Mouse (Mus musculus): ENCODE results near the gene Gm7861. TPM values are rescaled to one million over a fixed set of nuclear protein-coding genes. Genes with fewer than 3 reads are reported as not detected.
"Not testable (repeated sequence)": the region's sequence is repeated elsewhere in the genome, so short reads cannot be mapped to it uniquely, and the experiment has no call there.

The Gm7861 gene
- not detected in 2 replicates for total RNA-seq (2017)

DNA sequence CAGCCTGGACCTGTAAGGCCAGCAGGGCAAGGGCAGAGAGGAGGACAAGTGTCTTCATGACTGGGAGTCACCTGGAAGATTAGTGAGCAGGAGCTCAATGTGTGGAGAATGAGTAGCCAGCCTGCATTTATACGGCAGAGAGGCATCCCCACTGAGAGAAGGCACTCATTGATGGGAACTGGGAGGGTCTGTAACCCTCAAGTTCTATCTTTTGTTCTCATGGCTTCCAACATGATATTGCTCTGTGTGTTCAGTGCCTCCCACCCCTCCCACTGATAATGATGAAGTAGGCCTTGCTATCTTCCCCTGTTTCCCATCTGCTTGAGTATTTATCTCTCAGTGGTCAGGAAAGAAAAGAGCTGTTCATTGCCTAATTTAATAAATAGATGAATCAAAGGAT is at the start of gene Gm7861:
Gm7861 (minus strand) TSS at position 101 of the 400 bp plus-strand sequence.
- ATAC-seq (ENCODE audit: extremely low read depth, insufficient number of reproducible peaks, low FRiP score, poor library complexity, severe bottlenecking): not testable (repeated sequence)

DNA sequence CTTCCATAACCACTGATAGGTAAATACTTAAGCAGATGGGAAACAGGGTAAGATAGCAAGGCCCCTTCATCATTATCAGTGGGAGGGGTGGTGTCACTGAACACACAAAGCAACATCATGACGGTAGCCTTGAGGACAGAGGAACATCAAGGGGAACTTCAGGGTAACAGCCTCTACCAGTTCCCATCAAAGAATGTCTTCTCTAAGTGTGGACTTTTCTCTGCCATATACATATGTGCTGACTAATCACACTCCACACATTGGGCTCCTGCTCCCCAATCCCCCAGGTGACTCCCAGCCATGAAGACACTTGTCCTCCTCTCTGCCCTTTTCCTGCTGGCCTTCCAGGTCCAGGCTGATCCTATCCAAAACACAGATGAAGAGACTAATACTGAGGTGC is 23.6 kb upstream of the Gm7861 start, which contains the start of gene Defa26:
Defa26 (plus strand) TSS at position 301 of the 400 bp plus-strand sequence.
- ATAC-seq (ENCODE audit: extremely low read depth, insufficient number of reproducible peaks, low FRiP score, poor library complexity, severe bottlenecking): not testable (repeated sequence)

DNA sequence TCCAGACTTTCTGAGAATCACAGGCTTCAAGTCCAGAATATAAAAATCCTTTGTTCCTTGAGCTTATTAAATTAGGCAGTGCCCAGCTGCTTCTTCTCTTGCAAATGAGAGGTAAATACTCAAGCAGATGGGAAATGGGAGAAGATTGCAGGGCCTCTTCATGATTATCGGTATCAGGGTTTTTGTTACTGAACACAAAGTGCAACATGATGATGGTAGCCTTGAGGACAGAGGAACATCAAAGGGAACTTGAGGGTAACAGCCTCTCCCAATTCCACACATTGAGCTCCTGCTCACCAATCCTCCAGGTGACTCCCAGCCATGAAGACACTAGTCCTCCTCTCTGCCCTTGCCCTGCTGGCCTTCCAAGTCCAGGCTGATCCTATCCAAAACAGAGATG is 11.6 kb downstream of the Gm7861 start, which contains the start of gene Defa28:
Defa28 (plus strand) TSS at position 301 of the 400 bp plus-strand sequence.
- ATAC-seq (ENCODE audit: extremely low read depth, insufficient number of reproducible peaks, low FRiP score, poor library complexity, severe bottlenecking): not testable (repeated sequence)

DNA sequence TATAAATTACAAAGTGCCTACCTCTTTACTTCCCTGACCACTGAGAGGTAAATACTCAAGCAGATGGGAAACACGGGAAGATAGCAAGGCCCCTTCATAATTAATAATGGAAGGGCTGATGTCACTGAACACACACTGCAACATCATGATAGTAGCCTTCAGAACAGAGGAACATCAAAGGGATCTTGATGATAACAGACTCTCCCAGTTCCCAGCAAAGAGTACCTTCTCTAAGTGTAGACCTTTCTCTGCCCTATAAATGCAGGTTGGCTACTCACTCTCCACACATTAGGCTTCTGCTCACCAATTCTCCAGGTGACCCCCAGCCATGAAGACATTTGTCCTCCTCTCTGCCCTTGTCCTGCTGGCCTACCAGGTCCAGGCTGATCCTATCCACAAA is 29.2 kb downstream of the Gm7861 start, which contains the start of gene Defa37:
Defa37 (plus strand) TSS at position 301 of the 400 bp plus-strand sequence.
- not testable (repeated sequence) for ATAC-seq (ENCODE audit: extremely low read depth, insufficient number of reproducible peaks, low FRiP score, poor library complexity, severe bottlenecking)

Other genes starting within 250 kb of the Gm7861 start
- not detected in 2 replicates for gene Defa2, start 216.0 kb downstream of the Gm7861 start, total RNA-seq (2017)
- not detected in 2 replicates for gene Defa33, start 202.7 kb downstream of the Gm7861 start, total RNA-seq (2017)
- gene Defa36, start 167.1 kb downstream of the Gm7861 start, total RNA-seq (2017): not detected in 2 replicates
- gene Gm7849, start 137.9 kb downstream of the Gm7861 start, total RNA-seq (2017): not detected in 2 replicates
- gene Defa20, start 85.2 kb downstream of the Gm7861 start, total RNA-seq (2017): not detected in 2 replicates
- gene Defa32, start 65.5 kb downstream of the Gm7861 start, total RNA-seq (2017): not detected in 2 replicates
- not detected in 2 replicates for gene Defa37, start 29.1 kb downstream of the Gm7861 start, total RNA-seq (2017)
- gene Defa28, start 11.5 kb downstream of the Gm7861 start, total RNA-seq (2017): not detected in 2 replicates
- not detected in 2 replicates for gene Defa26, start 23.7 kb upstream of the Gm7861 start, total RNA-seq (2017)
- not detected in 2 replicates for gene Defa17, start 61.3 kb upstream of the Gm7861 start, total RNA-seq (2017)
- not detected in 2 replicates for gene Defa34, start 71.3 kb upstream of the Gm7861 start, total RNA-seq (2017)
- gene AY761184, start 109.1 kb upstream of the Gm7861 start, total RNA-seq (2017): not detected in 2 replicates
- not detected in 2 replicates for gene Defa24, start 140.0 kb upstream of the Gm7861 start, total RNA-seq (2017)
- gene Defb50, start 229.0 kb upstream of the Gm7861 start, total RNA-seq (2017): not detected in 2 replicates
- not detected in 2 replicates for gene Defb2, start 245.4 kb upstream of the Gm7861 start, total RNA-seq (2017)